Mouse (Mus musculus): ENCODE measurements around the gene Cox14.

DNA sequence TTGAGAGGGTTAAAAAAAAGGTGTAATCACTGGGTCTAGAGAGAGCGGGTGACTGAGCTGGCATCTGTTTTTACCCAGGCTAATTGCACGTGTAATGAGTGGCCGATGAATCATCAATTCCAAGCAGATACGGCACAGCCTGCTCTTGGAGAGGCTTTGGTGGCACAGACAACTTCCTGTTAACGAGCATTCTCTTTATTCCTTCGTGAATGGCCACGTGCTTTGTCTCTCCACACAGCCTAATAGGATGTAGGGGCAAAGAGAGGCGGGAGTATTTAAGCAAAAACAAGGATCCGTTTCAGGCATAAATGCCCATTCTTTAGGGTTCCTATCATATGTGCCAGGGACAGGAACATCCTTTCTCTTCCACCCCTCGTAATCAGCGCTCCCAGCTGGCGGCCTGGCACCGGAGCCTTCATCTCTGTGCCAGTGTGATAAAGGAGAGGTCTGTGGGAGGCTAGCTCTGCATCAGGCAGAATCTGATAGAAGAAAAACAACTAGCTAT, 10.0 kb upstream of the Cox14 start:
- TF ChIP-seq CTCF (IDR thresholded peaks at IDR 0.05; ENCODE audit: low read depth, low read length) = no peak
- TF ChIP-seq POLR2A (IDR thresholded peaks at IDR 0.05; ENCODE audit: insufficient read depth, low read length) = no peak
